Mouse (Mus musculus) spleen, adult 18-20 months (tissue): ENCODE data around the gene Cyp4f15.
"Not testable (repeated sequence)": the region's sequence is repeated elsewhere in the genome, so short reads cannot be mapped to it uniquely, and the experiment has no call there.

ENCODE experiments used
- DNase-seq, 2 experiments: peaks; one replicate each; pipeline ENCODE4 v3.0.0; 2022; ENCODE audit warnings: mixed read lengths in 2 of 2

The Cyp4f15 gene

DNA sequence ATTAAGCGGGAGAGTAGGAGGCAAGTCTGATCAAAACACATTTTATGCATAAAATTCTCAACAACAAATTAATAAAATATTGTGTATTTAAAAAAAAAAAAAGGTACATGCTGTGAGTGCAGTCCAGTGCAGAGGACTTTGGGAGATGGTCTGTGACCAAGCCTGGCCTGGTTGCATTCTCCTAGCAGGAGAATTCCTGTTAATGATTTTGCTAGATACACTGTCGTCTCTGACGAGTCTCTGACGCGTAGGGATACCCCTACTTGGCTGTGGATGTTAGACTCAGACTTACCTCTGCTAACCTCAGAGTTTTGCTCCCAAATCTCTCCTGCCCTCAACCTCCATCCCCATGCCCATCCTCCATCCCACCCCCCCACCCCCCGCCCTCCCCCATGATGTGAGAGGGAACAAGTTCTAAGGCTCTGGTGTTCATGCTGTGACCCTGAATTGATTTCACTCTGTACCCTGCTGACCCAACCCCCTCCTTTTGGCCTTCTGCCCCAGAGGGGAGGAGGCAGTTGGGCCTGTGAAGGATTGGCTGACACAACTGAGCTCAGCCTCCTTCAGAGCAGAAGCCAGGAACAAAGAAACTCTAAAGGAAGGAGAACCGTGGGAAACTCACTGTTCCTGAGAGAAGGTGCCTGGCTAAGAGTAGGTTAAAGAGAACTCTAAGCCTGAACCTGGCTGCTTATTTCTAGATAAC lies at the start of gene Cyp4f15:
Cyp4f15 (plus strand) TSS at position 580 of the 703 bp plus-strand sequence.
- no peak for DNase-seq

DNA sequence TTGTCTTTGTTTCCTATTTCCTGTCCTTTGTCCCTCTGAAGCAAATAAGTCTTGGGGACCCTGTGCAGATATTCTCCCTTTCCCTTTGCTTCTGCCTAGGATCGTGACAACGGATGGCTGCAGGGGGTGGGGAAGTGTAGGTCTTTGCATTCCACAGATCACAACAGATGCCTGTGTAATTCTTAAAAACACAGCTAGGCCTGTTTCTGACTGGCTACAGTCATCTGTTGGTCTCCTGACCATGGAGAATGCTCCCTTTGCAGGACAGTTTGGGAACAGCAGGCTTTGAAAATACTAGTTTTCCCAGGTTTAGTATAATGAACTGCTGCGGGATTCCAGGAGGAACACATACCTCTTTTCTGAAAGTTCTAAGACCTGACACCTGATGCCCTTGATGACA lies 49.1 kb upstream of the Cyp4f15 start:
- no peak for DNase-seq

DNA sequence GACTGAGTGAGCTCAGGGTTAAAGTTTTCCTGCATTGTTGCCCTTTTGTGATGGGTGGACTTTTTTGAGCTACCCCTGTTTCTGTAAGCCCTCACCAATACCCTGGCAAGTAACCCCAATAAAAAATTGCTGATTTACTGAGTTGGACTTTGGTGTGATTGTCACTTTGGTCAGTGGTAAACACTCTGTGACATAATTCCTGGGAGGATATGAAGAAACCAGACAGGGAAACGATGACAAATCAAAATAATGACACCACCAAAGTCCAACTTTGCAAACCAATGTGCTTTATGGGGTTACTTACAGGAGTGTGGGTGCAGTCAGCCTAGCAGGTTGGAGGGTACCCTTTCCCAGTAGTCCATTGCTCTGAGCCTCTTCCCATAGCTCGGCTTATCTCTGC lies 48.3 kb upstream of the Cyp4f15 start:
- DNase-seq: no peak

DNA sequence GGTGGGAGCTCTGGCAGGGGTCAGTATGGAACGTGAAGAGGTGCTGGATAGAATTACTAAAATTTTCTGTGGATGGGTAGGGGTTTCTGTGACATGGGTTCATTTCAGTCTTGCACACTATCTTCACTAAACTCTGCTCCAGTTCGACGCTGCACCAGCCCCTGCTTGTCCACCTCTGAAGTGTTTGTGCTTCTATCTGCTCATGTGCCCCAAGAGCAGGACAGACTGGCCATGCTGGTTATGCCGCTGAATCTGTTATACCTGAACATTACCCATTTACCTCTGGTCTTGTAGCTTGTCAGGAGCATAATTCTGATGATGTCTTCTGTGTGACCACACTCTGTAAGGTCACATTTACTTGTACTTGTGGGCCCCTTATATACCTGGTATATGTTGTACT lies 38.8 kb upstream of the Cyp4f15 start:
- no peak for DNase-seq

DNA sequence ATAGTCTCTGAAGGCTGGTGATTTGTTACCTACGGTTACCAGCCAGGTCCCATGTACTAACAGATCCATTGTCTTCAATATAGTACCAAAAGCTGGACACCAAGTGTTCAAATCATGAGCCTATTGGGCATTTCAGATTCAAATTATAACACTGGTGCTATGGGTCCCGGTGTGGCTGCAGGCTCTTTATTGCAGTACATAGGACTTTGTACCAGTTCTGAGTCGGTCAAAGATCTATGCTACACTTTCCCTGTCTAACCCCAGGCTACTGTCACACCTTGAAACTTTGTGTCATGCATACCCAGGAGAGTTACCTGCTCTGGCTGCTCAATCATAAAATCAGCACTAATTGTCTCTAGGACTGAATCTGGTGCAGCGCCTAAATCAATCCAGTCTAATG lies 31.6 kb upstream of the Cyp4f15 start:
- no peak for DNase-seq

DNA sequence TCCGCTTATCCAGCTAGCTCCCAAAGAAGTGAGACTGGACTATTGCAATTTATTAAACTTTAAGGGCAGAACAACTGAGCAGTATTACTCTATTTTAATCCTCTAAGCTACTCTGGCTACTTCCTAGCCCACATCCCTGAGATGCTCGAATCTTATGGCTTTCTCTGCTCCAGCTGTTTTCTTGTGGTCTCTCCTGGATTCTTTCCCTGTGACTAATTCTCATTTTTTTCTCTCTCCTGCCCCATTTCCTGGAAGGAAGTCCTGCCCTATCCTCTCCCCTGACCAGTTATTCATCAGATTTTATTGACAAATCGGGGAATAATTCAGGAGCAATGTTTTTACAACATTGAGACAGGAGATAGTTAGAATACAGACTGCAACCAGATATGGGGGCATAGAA lies 28.4 kb upstream of the Cyp4f15 start:
- DNase-seq: no peak

DNA sequence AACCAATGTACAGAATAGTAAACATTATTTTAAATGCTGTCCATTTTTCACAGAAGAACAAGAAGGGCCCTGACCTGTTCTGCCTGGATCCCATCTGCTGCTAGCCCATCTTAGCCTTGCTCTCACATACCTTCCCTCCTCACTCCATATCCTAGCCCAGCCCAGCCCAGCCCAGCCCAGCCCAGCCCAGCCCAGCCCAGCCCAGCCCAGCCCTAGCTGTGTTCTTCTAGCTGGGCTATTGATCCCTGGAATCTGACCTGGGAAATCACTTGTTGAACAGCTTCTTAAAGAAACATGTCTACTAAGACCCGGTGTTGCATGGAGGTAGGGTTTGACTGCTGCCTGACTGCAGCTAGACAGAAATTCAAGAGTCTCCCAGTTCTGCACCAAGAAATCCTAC lies 27.2 kb upstream of the Cyp4f15 start:
- DNase-seq: no peak

DNA sequence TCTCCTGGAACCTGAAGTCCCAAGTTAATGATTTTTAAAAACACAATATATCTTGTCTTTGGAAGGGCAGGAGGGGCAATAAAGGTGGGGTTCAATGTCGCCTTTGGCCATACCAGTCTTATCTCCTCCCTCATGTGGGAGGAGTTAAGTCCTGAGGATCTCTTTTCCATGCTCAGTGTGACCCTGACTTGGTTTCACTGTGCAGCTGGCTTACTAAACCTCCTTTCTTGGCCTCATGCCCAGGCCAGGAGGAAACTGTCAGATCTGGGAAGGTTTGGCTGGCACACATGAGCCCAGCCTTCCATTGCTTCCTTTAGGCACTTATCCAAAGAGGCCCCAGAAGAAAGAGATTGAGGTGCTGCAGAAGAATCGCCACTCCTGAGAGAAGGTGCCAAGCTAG lies 26.7 kb upstream of the Cyp4f15 start, which contains the start of gene Cyp4f40:
Cyp4f40 (plus strand) TSS at position 189 of the 400 bp plus-strand sequence.
- DNase-seq: no peak

DNA sequence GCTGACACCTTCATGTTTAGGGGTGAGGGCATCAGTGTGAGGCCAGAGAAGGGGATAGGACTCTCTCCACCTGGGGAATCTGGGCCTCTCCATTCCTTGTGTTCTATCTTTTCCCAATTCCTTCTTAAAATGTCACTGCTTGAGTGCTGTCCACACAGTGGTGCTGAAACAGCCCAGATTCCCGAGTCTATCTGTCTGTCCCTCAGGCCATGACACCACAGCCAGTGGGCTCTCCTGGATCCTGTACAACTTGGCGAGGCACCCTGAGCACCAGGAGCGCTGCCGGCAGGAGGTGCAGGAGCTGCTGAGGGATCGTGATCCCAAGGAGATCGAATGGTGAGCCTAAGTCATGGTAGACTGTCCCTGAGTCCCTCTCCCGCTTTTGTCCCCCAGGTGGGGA lies 11.5 kb upstream of the Cyp4f15 start:
- no peak for DNase-seq

DNA sequence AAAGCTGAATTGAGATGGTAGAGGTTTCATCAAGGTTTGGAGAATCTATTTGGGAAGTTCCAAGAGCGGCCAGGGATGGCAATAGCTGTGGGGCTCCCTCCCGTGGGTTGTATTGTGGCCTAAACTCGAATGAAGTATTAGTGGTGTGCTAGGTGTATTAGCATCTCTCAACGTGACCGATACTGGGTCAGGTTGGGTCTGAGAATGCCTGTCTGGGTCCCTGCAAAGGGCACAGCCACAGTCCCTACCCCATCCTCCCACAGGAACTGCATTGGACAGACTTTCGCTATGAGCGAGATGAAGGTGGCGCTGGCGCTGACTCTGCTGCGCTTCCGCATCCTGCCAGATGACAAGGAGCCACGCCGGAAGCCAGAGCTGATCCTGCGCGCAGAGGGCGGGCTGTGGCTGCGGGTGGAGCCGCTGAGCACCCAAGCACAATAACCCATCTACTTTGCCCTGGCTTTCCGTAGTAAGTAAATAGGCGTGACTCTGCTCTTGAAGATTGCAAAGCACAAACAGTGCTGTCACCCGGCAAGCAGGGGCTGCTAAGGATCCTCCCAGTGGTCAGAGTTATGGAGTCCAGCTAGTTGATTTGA lies 9.3 kb upstream of the Cyp4f15 start:
- no peak for DNase-seq

DNA sequence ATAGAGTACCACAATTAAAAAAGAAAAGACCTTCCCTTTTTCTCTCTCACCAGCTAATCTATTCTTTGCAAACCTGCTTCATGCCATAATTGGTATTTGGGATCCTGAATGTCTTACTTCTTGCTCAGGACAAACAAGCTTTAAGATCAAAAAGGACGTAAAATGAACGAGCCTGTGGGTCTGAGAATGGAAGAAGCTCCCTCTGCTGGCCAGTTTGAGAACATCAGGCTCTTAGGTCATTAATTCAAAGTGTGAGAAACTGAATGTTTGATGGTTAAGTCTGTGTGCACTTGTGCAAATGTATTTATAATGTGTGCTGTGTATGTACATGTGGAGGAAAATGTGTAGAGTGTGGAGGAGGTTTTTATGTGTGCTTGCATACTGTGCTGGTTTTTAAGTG lies 5.0 kb upstream of the Cyp4f15 start:
- peak in 1 of 2 experiments; percentile 49 for DNase-seq

DNA sequence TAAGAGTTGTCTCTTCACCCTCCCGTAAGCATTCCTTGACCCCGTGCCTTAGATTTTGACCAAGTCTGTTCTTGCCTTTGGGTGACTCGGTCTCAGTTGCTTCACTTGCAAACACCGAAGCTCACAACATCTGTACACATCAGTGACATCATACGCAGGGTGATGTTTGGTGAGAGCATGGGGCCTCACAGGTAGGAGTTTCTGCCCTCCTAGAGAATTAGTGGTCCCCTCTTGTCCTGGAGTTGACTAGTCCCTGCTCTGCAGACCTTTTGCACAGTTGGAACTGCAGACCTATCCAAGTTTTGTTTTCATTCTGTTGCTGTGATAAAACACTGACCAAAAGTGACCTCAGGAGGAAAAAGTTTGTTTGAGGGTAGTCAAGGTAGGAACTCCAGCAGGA lies 1.3 kb downstream of the Cyp4f15 start:
- DNase-seq: no peak

DNA sequence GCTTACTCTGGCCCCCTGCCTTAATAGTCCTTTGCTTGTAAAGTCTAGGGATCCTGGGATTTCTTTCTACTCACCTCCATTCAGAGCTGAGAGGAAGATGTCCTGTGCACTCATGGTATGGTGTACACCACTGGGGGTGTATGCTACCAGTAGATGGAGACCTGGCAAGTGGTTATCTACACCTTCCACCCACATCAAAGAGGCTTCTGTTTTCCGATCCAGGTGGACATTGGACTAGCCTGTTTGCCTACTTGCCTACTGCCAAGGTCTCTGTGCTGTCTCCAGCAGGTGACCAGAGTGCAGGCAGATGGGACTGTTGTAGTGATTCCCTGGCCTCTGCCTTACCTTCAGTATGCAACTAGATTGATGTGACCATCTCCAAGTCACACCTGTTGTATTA lies 5.5 kb downstream of the Cyp4f15 start:
- no peak for DNase-seq

DNA sequence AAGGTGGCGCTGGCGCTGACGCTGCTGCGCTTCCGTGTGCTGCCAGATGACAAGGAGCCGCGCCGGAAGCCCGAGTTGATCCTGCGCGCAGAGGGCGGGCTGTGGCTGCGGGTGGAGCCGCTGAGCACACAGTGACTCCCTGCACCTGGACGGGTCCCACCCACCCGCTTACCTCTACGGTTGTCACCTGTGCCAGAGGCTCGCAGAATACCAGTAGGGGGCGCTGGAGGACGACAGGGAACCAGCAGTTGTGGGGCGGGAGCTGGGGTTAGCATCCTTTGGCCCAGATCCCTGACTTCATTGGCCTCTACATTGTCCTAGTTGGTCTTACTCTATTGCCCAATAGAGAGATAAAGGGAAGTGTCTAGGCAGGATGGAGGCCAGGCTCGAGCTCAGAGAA lies 17.4 kb downstream of the Cyp4f15 start:
- peak in 1 of 2 experiments; percentile 15 for DNase-seq

DNA sequence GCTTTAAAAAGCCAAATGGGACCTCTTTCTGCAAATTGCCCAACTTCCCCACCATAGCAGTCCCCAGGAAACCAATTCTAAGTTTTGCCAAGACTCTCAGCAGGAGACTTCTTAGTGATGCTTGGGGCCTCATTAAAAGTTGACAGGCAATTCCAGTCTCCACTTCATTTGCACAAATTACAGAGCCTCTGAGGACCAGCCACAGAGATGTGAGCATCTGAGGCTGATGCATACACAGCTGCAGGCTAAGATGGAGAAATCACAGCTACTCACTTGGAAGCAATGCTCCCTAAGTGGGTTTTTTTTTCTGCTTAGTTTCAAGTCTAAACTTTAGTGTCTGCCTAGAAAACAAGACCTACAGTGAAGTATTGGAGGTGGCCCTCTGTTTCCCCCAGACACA lies 25.1 kb downstream of the Cyp4f15 start:
- not testable (repeated sequence) for DNase-seq

DNA sequence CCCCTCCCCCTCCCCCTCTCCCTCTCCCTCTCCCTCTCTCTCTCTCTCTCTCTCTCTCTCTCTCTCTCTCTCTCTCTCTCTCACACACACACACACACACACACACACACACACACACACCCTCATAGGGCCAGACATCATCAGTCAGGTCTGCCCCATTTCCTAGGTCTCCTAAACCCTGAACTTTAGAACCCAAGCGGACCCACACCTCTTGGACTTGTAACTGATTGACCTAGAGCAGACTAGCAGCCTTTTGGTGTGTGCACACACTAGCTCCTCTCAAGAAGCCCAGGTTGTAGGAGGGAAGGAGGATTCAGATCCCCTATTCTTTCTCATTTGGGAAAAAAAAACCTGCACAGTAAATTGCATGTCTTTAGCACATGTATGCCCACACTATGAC lies 36.7 kb downstream of the Cyp4f15 start:
- not testable (repeated sequence) for DNase-seq

DNA sequence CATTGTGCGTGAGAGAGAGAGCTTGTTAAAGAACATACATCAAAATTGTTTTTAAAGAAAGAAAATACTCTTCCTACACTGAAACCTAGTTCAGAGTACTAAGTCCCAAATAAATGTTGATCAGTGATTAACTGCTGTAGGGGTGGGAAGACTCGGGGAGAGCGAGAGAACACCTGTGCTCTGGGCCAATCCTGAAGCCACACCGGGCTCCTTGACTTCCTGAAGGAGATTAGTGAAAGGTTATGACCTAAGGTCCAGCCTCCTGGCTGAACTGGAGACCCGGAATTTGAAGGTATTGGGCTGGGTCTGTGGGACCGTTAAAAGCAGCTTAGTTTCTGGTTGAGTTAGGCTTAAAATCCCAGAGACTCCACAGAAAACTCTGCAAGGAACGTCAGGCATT lies 37.3 kb downstream of the Cyp4f15 start:
- no peak for DNase-seq

DNA sequence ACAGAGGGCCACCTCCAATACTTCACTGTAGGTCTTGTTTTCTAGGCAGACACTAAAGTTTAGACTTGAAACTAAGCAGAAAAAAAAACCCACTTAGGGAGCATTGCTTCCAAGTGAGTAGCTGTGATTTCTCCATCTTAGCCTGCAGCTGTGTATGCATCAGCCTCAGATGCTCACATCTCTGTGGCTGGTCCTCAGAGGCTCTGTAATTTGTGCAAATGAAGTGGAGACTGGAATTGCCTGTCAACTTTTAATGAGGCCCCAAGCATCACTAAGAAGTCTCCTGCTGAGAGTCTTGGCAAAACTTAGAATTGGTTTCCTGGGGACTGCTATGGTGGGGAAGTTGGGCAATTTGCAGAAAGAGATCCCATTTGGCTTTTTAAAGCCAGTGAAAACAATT lies 40.9 kb downstream of the Cyp4f15 start:
- DNase-seq: not testable (repeated sequence)

DNA sequence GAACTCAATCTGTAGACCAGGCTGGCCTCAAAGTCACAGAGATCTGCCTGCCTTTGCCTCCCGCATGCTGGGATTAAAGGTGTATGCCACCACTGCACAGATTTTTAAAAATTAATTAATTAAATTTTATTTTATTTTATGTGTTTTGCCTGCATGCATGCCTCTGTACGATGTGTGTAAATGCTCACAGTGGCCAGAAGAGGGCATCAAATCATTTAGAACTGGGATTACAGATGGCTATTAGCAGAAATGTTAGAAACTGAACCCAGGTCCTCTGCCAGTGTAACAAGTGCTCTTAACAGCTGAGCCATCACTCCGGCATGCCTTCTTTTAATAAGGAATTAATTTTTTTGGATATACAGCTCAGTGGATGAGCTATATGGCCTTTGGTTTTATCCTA lies 43.6 kb downstream of the Cyp4f15 start:
- DNase-seq: no peak

DNA sequence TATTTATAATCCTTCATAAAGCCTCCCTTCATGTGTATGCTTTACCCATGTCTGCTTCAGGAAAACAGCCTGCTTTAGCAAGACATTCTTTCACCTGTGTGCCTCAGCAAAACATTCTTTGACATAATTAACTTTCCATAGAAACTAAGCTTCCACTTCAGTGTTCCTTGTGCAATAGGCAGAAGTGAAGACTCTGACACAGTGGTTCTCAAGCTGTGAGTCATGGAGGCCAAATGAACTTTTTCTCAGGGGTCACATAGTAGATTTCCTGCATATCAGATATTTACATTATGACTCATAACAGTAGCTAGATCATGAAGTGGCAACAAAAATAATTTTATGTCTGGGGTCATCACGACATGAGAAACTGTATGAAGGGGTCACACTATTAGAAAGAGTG lies 53.0 kb downstream of the Cyp4f15 start:
- DNase-seq: no peak

DNA sequence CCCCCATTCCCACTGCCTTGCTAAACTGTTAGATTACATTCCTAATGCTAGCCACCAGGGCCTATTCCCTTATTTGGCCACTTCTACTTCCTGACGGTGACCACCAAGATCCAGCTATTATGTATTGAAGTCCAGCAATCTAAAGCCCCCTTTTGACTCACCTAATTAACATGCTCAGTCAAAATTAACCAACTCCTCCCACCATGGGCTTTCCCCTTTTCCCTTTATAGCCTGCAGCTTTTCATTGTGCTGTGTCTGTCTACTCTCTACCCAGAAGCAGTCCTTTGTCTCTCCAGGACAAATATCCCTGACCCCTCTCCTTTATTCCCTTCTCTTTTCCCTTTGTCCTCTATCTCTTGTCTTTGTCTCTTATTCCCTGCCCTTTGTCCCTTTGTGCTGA lies 55.6 kb downstream of the Cyp4f15 start:
- DNase-seq: no peak

DNA sequence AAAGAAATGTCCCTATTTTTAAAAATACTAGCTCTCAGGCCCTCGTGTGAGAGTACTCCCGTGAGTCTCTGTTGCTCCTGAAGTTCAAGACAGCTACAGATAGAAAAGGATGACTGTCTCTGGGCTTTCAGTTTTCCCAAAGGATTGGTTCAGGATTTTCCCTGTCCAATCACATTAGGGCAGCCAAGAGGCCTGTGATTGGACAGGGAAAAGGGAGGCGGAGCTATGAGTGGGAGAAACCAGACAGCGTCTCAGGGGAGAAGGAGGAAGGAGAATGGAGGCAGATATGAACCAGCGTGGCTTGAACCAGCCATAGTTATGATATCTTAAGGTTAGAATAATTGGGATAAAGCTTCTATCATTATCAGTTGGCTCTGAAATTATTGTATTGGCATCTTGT lies 65.2 kb downstream of the Cyp4f15 start:
- DNase-seq: no peak
